Mouse (Mus musculus): ENCODE results near the gene Cntn4. TPM values are rescaled to one million over a fixed set of nuclear protein-coding genes. Genes with fewer than 3 reads are reported as not detected.

Cntn4 gene
- total and polyA plus RNA-seq, 2 experiments from 2014 or later, result 13.9 to 23.3 TPM

DNA sequence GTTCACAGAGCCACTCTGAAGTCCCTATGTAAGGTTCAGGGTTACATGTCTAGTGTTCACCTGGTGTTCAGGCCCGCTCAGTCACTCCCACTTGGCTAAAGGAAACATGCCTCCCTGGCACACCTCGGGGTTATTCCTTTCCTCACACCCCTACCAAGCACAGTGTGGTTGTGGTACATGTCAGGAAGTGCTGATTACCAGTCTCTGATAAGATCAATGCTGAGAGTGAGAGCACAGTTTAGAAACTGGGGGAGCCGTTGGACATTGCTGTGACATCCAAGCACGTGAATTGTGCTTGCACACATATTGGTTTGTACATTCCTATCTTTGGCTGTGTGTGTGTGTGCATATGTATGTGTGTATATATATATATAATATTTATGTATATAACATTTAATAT lies 1055.1 kb downstream of the Cntn4 start:
- Histone ChIP-seq H3K4me2 (ENCODE audit: low read depth) (no peak overlapping the region), H3K9ac (no peak overlapping the region), H3K36me3 (ENCODE audit: insufficient read depth) (no peaks in the 10 kb centered on the region), H3K9me3 (ENCODE audit: low read length) (no peaks in the 10 kb centered on the region), H3K4me3 (ENCODE audit: low read depth, low read length) (no peak overlapping the region), H3K27me3 (ENCODE audit: insufficient read depth, low read length) (no peaks in the 10 kb centered on the region), H3K27ac (ENCODE audit: low read depth, low read length) (no peak overlapping the region), H3K4me1 (ENCODE audit: insufficient read depth) (no peaks in the 10 kb centered on the region)
- no peak for TF ChIP-seq CTCF (IDR thresholded peaks at IDR 0.05; ENCODE audit: low read depth)
- WGBS, result 89% methylated on average over 4 of the region's 4 CpGs
- ATAC-seq (no peak), DNase-seq (no peak)

GRCm38 (mm10) chr6:106738229-106738628 lies 1060.8 kb downstream of the Cntn4 start:
- Histone ChIP-seq H3K27me3 (ENCODE audit: insufficient read depth, low read length) (no peaks in the 10 kb centered on the region), H3K4me3 (ENCODE audit: low read depth, low read length) (no peak overlapping the region), H3K36me3 (ENCODE audit: insufficient read depth) (no peaks in the 10 kb centered on the region), H3K4me1 (ENCODE audit: insufficient read depth) (no peaks in the 10 kb centered on the region), H3K9ac (no peak overlapping the region), H3K27ac (ENCODE audit: low read depth, low read length) (no peak overlapping the region), H3K4me2 (ENCODE audit: low read depth) (no peak overlapping the region), H3K9me3 (ENCODE audit: low read length) (no peaks in the 10 kb centered on the region)
- ATAC-seq (no peak), DNase-seq (no peak)
- TF ChIP-seq CTCF (IDR thresholded peaks at IDR 0.05; ENCODE audit: low read depth), result no peak
- WGBS, result 79% methylated on average over 3 of the region's 3 CpGs

DNA sequence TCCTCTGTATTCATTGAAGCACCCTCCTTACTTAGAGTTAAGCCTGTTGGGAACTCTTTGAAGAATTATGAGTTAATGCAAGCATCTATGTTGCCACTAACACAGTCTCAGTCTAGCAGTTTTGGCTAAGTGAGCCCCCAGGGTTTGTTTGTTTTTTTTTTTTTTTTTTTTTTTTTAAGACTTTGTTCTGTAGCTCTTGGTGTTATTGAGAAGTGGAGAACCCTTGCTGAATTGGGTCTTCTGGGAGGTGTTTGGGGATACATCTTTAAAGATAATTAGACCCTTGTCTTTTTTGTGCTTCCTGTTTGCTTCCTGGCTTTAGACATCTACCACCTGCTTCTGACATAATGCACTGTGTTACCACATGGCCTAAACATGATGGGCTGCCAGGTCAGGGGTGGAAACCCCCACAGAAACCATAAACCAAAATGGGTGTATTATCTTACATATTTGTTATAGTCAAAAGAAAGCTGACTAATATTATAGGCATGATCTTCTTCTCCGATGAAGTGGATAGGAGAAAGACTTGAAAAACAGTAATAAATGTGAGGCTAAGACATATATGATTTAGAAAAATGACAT lies 1062.9 kb downstream of the Cntn4 start:
- no peak overlapping the region for H3K4me3 ChIP-seq (ENCODE audit: low read depth, low read length)
- no peak overlapping the region for H3K4me2 ChIP-seq (ENCODE audit: low read depth)
- no peak for DNase-seq
- WGBS, result 95% methylated on average over 1 of the region's 1 CpGs
- no peak overlapping the region for H3K27ac ChIP-seq (ENCODE audit: low read depth, low read length)
- H3K9me3 ChIP-seq (ENCODE audit: low read length), result no peaks in the 10 kb centered on the region
- no peaks in the 10 kb centered on the region for H3K4me1 ChIP-seq (ENCODE audit: insufficient read depth)
- no peak for TF ChIP-seq CTCF (IDR thresholded peaks at IDR 0.05; ENCODE audit: low read depth)
- no peak overlapping the region for H3K9ac ChIP-seq
- H3K36me3 ChIP-seq (ENCODE audit: insufficient read depth), result no peaks in the 10 kb centered on the region
- H3K27me3 ChIP-seq (ENCODE audit: insufficient read depth, low read length), result no peaks in the 10 kb centered on the region
- no peak for ATAC-seq

DNA sequence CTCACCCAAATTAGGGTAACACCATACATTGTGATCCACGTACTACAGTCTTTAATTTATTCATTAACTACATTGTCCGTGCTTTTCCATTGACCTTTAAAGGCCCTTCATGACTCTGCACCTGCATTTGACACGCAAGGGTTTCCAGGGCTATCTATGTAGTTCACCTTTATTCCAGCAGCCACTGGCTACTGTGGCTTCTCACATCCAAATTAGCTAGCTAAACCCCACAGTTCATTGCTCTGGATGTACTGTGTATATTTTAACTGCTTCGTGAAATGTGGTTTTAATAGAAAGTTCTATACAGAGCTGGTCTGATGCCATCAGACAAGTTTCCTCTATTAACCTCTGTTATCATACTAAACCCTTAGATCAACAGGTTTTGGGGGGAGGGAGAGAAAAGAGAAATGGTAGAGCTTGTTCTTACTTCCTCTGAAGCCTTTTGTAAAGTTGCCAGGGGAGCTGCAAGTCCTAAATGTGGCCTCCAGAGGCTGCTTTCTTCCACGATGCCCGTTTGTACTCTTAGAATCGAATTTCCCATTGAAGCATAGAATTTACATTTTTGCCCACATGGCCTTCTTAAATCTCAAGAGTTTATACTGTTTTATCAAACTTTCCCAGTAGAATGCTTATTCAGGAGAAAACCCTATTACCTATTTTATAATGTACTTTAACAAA lies 1066.2 kb downstream of the Cntn4 start:
- 72% methylated on average over 7 of the region's 7 CpGs for WGBS
- Histone ChIP-seq H3K9me3 (ENCODE audit: low read length) (no peaks in the 10 kb centered on the region), H3K27me3 (ENCODE audit: insufficient read depth, low read length) (no peaks in the 10 kb centered on the region), H3K4me3 (ENCODE audit: low read depth, low read length) (no peak overlapping the region), H3K4me2 (ENCODE audit: low read depth) (no peak overlapping the region), H3K9ac (no peak overlapping the region), H3K4me1 (ENCODE audit: insufficient read depth) (no peaks in the 10 kb centered on the region), H3K27ac (ENCODE audit: low read depth, low read length) (no peak overlapping the region), H3K36me3 (ENCODE audit: insufficient read depth) (no peaks in the 10 kb centered on the region)
- no peak for TF ChIP-seq CTCF (IDR thresholded peaks at IDR 0.05; ENCODE audit: low read depth)
- no peak for DNase-seq
- no peak for ATAC-seq

DNA sequence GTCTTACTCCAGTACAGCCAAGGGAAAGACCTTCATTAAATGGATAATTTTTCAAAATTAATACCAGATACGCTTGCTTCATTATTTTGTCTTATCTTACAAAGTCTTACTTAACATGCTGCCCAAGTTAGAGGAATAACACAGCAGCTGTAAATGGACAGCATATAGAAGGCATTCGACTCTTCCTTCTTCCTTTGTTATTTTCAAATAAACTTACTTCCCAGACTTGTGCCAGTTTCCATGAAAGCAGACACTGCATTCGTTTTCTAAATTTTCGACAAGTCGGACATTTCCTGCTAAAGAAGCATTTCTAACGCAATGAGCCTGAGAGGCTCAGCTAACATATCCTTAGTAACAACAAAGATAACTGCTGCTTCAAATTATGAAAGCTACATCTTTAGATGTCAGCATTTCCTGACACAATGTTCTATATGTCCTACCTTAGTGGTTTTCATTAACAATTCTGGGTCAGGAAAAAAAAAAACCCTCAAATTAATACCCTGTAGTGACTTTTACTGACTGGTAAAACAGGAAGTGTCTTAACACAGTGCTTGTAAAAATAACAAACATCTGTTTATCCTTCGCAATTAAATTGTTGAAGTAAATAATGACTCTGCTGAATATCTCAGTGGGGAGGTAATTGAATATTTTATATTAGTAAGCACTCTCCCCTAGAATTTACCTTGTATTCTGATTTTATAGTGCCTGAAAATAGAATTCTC lies 1068.4 kb downstream of the Cntn4 start:
- DNase-seq (no peak), ATAC-seq (no peak)
- no peaks in the 10 kb centered on the region for H3K4me1 ChIP-seq (ENCODE audit: insufficient read depth)
- H3K27me3 ChIP-seq (ENCODE audit: insufficient read depth, low read length), result no peaks in the 10 kb centered on the region
- TF ChIP-seq CTCF (IDR thresholded peaks at IDR 0.05; ENCODE audit: low read depth), result no peak
- WGBS, result 77% methylated on average over 7 of the region's 7 CpGs
- no peaks in the 10 kb centered on the region for H3K36me3 ChIP-seq (ENCODE audit: insufficient read depth)
- H3K27ac ChIP-seq (ENCODE audit: low read depth, low read length), result no peak overlapping the region
- no peaks in the 10 kb centered on the region for H3K9me3 ChIP-seq (ENCODE audit: low read length)
- H3K4me2 ChIP-seq (ENCODE audit: low read depth), result no peak overlapping the region
- H3K9ac ChIP-seq, result no peak overlapping the region
- H3K4me3 ChIP-seq (ENCODE audit: low read depth, low read length), result no peak overlapping the region

DNA sequence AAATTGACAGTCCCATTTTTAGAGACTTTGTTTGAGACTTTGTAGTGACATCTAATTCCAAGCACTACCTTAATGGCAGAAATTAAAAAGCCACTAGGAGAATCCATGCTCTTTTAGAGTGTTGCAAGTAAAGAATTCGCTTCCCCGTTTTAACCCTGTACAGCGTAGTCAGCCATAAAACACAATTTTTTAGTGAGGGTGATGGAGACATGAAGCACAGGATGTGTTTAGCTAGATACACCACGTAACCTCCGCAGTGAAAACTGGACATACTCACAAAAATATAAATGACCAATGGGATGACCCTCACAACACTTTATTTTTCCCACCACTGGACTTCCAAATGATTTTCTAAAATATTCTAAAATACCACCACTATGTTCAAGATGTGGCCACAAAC lies 1069.8 kb downstream of the Cntn4 start:
- Histone ChIP-seq H3K27me3 (ENCODE audit: insufficient read depth, low read length) (no peaks in the 10 kb centered on the region), H3K9me3 (ENCODE audit: low read length) (no peaks in the 10 kb centered on the region), H3K9ac (no peak overlapping the region), H3K27ac (ENCODE audit: low read depth, low read length) (no peak overlapping the region), H3K4me3 (ENCODE audit: low read depth, low read length) (no peak overlapping the region), H3K4me1 (ENCODE audit: insufficient read depth) (no peaks in the 10 kb centered on the region), H3K4me2 (ENCODE audit: low read depth) (no peak overlapping the region), H3K36me3 (ENCODE audit: insufficient read depth) (no peaks in the 10 kb centered on the region)
- WGBS, result 96% methylated on average over 5 of the region's 5 CpGs
- TF ChIP-seq CTCF (IDR thresholded peaks at IDR 0.05; ENCODE audit: low read depth), result no peak
- ATAC-seq (no peak), DNase-seq (no peak)

DNA sequence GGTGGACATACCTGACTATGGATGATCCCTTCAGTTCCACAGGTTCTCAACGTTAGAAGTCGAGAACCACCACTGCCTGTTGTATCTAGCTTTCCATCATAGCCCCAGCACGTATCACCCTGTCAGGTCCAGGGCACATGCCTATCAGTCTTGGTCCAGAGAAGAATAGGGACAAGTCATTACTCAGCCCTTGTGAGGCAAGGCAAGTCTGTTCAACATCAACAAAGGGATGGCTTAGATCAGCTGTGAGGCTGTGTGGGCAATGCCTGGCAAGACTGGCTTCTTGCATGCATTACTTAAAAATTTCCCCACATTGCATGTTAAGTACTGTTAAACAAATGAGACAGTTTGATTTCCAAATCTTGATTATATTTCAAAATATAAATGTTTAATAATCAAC lies 1070.3 kb downstream of the Cntn4 start:
- Histone ChIP-seq H3K4me1 (ENCODE audit: insufficient read depth) (no peaks in the 10 kb centered on the region), H3K4me3 (ENCODE audit: low read depth, low read length) (no peak overlapping the region), H3K27me3 (ENCODE audit: insufficient read depth, low read length) (no peaks in the 10 kb centered on the region), H3K9ac (no peak overlapping the region), H3K36me3 (ENCODE audit: insufficient read depth) (no peaks in the 10 kb centered on the region), H3K9me3 (ENCODE audit: low read length) (no peaks in the 10 kb centered on the region), H3K4me2 (ENCODE audit: low read depth) (no peak overlapping the region), H3K27ac (ENCODE audit: low read depth, low read length) (no peak overlapping the region)
- ATAC-seq, result no peak
- no peak for TF ChIP-seq CTCF (IDR thresholded peaks at IDR 0.05; ENCODE audit: low read depth)
- DNase-seq, result no peak
- 87% methylated on average over 3 of the region's 3 CpGs for WGBS
